Mouse (Mus musculus) left cerebral cortex, postnatal 14 days (tissue): ENCODE measurements at regions not wholly inside any gene's neighbourhood (a gene's known extent, or its start where the extent isn't known, plus 50 kb on each side); places are given as distances from the start of the nearest gene placed in this dataset.

Experiments used
- DNase-seq, 2 experiments: peaks; one replicate each; pipeline ENCODE4 v3.0.0; 2021 to 2022; ENCODE audit warnings: low spot score in 2 of 2, mixed read lengths in 1 of 2
- intact Hi-C: fragments of 180-260 bp; cut with DNase I; formaldehyde crosslinking; loops from one replicate; pipeline ENCODE4 v1.15.1; 2025

DNA sequence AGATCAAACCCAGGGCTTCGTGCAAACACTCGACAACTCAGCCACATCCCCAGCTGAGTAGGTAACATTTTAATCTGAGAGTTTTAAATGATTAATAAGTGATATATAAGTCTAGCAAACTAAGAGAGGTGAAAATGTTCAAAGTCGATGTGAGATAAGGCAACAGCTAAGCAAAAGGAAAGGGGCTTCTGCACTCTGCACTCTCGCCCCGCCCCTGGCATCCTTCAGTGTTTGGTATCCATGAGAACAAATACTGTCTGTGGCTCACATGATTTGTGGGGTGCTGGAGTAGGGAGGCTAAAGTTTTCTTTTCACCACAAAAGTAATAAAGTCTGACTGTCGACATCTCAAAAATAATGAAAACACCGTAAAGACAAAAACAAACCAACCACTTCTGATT, 284.2 kb upstream of the Klf3 start:
- intact Hi-C loops: loop anchor here (10.0 kb wide), 1 partner anchor 186 kb away; no protein-coding TSS in a partner anchor
- DNase-seq: no peak

DNA sequence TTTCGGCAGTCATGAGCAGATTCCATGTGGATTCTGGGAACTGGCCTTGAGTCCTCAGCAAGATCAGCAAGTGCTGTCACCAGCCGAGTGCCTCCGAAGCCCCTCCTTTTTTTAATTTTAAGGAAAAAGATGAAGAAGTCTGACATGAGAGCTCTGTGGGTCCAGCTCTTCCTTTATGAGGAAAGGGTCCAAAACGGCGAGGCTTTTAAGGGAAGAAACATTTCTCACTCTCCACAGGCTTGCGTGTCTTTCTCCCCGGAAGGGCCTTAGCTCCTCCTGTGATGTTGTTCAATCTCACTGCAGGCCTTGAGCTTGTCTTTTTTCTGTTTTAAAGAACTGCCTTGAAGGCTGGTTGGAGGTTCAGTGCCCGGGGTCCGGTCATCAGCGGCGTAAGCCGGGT, 283.5 kb upstream of the Klf3 start:
- intact Hi-C loops: loop anchor here (10.0 kb wide), 1 partner anchor 185 kb away; no protein-coding TSS in a partner anchor

DNA sequence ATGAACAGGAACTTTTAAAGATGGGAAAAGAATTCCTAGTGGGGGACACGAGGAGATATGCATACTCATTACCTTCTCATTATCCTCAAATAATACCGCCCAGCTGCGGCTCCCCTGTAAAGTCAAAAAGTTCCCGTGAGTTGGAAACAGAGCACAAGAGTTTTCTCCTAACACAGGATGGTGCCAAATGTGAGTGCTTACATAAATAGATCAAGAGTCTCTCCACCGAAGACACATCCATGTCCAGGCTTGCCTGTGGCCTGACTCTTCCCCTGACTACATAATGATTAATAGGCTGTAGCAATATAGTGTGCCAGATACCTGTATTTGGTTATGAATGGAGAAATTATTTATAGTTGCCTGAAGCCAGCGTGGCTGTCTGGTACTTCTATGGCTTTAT, 281.8 kb upstream of the Klf3 start:
- DNase-seq: no peak
- intact Hi-C loops: no loop called here

More for the DNA sequence above, 283.5 kb upstream of the Klf3 start:
- no peak for DNase-seq

DNA sequence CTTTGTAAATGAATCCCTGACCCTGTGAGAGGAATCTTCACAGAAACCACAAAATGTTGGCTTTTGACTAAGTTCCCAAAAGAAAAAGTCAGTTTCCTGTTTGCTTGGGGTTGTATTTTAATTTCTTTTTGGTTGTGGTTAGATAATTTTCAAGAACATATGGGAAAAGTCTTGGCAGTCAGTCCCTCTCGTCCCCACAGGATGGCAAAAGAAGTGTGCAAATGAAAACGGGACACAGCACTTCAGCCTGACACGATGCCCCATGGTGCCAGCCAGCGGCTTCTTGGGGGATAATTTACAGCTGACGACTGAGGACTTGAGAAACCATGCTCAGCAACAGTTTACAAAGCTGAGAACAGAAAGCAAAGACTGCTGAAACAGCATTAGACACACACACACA, 281.2 kb upstream of the Klf3 start:
- intact Hi-C loops: no loop called here
- no peak for DNase-seq

DNA sequence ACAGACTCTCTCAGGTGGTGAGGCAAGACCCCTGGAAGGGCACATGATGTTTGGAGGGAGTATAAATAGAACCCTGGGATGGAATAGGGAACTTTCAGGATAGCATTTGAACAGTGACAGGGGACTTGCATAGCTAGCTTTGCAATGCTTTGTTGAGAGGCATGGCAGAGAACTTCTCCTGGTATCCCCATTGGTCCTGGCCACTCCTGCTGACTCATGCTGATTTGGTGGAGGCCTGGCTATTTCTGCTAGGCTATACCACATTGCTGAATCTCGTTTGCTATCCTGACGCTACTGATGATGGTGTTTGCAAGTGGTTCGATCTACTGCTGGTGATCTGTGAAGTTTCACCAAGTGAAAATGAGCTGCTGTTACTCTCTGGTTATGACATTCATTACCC, 276.7 kb upstream of the Klf3 start:
- intact Hi-C loops: no loop called here
- DNase-seq: no peak

DNA sequence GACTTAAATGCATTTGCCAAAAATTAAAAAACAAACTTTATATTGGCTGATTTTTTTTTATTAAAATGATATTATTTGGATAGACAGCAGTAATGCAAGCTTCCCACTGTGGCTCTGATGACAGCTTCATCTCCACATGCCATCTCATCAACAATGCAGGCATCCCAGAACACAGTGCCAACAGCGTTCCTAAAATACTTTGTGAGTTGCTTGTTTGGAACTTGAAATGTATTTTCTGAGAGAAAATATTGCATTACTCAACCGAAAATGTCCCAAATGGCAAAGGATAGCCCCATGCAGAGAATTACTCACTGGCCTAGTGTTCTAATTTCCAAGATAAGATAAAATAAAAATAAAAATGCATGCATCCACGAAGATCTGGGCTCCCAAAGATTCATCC, 275.2 kb upstream of the Klf3 start:
- intact Hi-C loops: no loop called here
- DNase-seq: no peak

DNA sequence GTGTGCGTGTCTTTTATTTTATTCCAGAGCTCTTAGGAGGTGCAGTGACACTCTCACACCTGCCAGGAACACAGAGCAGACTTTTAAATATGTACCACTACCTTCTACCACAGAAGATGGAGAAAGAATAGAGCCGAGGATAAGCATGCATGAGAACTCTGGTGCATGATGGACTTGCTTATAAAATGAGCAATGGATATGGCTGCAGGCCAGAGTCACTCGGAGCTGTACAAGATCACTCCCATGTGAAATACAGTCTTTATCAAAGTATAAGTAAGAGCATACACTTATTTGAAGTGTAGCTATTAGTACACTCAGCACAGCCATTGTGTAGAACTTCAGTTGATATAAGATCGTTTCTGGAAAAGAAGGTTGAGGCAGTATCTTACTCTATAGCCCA, 268.8 kb upstream of the Klf3 start:
- intact Hi-C loops: no loop called here

DNA sequence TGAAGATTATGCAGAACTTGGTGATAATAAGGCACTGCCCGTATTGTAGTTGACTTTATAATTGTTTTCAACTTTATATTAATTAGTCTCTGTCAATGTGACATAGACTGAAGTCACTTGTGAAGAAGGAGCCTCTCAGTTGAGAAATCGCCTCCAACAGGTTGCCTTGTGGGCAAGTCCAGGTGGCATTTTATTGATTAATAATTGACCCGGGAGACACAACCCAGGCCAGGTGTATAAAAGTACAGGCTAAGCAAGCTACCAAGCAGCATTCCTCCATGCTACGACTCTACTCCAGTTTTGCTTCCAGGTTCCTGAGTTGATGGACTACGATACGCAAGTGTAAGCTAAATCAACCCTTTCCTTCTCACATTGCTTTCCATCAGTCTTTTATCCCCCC, 268.2 kb upstream of the Klf3 start:
- DNase-seq: no peak
- intact Hi-C loops: no loop called here

More for the DNA sequence above, 268.8 kb upstream of the Klf3 start:
- no peak for DNase-seq

DNA sequence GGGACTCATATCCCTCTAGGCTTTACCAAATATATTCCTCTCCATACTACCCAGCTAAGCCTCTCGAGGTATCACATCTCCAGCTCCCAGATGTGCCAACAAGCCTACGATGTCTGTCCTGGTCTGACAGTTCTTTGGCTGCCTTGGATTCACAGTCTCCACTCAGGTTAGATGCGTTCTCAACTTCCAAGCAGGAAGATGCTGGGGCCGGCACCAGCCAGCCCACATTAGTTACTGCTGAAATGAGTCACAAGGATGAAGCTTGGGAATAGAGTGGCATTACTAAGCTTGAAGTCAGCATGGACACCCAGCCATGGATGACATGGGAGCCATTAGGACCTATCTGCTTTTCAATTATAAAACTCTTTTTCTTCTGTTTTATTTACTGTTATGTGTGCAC, 267.6 kb upstream of the Klf3 start:
- intact Hi-C loops: no loop called here

DNA sequence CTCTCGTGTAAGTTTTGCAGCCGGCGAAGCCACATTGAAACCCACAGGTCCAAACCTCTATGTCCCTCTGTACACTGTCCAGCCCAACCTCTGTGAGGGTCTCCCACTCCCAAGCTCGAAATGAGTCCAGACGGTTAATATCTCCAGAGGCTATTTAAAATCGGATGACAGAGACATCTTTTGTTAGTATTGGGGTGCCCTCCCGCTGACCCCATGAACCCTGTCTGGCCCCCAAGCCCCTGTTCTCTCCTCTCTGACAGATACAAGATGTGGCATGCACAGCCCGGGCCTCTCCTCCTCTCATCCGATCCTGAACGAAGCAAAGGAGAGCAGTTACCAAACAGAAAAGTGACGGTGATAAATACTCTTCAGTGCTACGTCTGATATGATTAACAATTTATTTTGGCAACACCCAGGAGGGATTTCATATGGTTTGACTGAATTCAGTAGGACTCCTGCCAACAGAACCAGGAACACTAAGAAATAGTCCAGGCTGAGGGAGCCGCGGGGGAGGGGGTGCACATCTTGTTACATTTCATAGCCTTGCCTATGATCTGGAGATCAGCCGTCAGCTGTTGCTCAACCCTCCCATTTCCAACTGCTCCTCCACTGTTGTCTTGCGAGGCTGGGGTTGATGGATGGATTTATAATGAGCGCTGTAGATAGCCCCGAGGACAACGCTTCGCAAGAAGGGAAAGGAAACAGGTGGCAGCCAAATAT, 266.6 kb upstream of the Klf3 start:
- intact Hi-C loops: no loop called here
- peak; percentile 31 to 46 for DNase-seq

More for the DNA sequence above, 267.6 kb upstream of the Klf3 start:
- DNase-seq: no peak

DNA sequence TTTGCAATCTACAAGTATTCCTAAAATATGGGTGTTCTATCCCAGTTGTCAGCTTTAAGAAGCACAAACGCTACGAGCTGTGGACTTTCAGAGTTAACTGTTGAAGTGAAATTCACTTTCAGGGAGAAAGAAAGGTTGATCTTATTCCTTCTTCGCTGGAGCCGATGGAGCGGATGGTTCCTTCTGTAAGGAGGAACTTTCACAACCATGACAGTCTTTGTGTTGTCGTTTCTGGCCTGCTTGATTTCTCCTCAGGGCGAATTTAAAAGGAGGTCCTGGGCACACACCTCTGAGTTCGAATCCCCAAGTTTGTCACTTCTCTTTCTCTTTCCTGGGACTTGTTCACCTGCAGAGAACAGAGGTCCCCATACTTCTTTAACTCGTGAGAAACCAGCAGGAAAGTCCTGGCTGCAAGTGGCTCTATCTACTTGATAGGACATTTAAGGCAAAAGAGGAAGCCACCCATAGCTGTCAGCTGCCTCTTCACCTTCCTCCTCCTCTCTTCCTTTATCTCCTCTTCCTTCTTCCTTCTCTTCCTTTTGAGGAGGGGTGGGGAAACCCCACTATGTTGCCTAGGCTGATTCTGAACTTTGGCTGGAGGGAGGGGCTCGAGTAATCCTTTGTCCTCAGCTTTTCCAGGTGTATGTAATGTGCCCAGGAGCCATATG, 265.9 kb upstream of the Klf3 start:
- intact Hi-C loops: no loop called here
- no peak for DNase-seq

DNA sequence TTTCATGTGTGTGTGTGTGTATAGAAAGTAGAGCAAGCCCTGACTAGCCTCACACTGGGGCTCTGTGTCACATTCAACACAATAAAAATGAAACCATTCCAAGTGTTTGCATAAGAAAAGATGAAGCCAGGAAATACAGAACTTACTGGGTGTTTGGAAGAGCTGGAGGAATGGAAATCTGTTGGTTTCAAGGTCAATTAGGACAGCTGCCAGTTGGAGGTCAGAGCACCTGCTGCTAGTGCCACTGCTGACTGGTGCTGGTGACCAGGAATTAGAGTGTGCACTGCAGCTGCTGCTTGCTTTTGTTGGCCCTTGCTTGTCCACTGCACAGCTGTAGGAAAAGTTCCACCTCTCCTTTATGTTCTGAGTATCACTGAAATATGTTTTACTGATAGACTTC, 261.4 kb upstream of the Klf3 start:
- intact Hi-C loops: no loop called here
- no peak for DNase-seq

DNA sequence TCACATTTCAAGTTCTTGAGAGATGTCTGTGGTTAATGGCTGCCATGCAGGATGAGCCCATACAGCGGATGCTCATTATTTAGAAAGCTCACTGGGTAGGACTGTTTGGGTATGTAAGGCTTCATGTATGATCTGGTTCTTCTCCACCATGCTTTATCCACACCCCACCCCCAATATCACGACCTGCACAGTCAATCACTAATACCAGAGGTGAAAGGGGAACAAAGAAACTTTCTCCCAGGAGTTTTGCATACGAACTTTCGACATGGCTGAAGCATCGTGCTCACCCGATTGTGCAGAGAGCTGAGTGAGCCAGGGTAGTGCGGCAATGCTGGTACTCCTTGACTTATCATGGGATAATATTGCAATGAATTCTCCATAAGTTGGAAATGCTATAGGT, 247.3 kb upstream of the Klf3 start:
- intact Hi-C loops: no loop called here
- no peak for DNase-seq

DNA sequence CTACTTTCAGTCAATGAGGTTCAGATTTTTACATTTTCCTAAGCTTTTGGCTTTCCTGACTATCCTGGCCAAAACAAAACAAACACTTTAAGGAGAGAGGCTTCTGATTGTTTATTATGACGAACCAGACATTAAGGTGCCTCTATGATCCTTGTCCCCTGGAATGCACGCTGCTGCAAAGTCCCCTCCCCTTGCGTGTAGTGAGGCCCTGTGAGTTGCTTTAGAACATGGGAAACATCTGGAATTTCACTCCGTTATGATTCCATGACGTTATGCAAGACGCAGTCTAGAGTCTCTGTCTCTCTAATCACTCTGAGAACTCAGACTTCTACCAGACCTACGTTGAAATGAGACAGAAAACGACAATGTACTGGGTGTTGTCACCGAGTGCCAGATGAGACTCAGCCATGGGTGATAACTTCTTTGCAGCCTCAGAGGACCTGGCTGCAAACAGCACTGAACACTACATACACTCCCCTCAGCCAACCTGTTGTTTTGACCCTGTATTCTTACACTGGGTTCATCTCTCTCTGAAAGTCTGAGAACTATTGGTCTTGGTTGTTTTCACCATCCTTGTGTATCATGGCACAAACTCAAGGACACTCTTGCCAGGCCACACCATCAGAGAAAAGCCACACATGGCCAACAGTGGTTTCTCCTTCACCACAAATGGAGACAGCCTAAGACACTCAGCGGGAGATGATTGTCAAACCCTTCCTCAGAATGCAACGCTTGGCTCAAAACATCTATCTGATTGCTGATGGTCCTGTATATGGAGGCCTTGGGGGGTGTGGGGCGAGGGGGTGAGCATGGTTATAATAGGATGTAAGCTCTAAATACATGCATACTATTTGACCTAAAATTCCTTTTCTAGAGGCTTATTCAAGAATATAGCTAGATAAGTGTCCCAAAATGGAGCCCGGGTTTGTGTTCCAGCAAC, 236.5 kb upstream of the Klf3 start:
- intact Hi-C loops: no loop called here
- no peak for DNase-seq

DNA sequence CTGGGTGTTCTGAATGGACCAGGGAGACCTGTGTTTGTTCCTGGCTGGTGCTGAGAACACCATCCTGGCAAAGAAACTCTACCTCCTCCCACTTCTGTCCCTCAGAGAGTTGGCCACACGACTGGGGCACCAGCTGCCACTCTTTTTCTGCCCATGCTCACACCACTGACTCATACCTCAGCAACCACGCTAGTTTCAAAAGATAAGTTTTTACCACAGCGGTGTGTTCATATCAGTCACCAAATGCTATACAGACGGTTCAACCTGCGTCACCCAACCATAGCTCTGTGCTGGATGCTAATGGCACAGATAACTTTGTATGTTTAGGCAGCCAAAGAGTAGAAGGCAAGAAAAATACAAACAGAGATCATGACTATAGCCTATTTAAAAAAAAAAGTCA, 235.4 kb upstream of the Klf3 start:
- DNase-seq: peak in 1 of 2 experiments; percentile 12
- intact Hi-C loops: no loop called here

DNA sequence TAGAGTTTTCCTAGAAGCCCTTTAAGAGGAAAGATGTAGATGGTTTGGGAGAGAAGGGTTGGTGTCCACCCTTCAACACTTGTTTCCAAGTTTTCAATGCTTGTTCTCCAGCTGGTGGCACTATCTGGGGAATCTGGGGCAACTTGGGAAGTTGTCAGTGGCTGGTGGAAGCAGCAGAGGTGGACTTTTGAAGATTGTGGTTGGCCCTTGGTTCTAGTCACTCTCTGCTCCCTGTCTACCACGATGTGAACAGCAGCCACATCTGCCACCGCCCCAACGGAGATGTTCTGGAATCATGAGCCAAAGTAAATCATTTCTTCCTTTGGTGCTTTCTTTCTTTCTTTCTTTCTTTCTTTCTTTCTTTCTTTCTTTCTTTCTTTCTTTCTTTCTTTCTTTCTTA, 234.9 kb upstream of the Klf3 start:
- DNase-seq: no peak
- intact Hi-C loops: no loop called here

DNA sequence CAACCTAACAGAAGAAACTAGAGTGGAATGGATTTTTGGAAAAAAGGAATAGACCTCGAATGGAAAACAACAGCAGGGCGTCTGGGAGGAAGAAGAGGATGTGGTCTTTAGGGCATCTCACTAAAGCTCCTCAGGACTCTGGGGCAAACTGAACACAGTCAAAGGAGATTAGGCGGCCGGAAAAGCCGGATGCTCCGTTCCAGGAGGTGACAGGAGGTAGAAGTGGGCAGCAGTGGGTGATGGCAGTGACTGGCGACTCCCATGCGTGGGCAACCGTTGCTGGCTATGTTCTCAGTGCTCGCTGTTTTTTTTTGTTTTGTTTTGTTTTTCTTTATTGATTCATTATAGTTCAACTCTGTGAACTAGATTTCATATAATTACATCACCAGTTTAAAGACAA, 228.8 kb upstream of the Klf3 start:
- DNase-seq: no peak
- intact Hi-C loops: no loop called here

DNA sequence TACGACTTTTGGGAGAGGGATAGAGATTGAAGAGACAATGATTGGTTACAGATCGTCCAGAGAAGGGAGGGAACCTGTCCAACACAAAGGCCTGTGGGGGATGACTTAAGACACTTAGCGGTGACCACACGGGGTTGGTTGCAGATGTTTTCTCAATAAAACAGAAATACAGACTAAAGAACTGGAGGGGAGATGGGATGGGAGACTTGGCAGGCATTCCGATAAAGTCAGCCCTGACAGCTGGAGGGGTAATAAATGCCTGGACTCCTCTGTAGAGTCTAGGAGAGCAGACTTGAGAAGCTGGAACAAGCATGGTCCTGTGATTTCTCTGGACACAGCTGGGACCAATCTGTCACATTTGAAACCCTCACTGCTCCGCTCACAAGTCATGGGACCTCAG, 227.3 kb upstream of the Klf3 start:
- DNase-seq: no peak
- intact Hi-C loops: no loop called here

DNA sequence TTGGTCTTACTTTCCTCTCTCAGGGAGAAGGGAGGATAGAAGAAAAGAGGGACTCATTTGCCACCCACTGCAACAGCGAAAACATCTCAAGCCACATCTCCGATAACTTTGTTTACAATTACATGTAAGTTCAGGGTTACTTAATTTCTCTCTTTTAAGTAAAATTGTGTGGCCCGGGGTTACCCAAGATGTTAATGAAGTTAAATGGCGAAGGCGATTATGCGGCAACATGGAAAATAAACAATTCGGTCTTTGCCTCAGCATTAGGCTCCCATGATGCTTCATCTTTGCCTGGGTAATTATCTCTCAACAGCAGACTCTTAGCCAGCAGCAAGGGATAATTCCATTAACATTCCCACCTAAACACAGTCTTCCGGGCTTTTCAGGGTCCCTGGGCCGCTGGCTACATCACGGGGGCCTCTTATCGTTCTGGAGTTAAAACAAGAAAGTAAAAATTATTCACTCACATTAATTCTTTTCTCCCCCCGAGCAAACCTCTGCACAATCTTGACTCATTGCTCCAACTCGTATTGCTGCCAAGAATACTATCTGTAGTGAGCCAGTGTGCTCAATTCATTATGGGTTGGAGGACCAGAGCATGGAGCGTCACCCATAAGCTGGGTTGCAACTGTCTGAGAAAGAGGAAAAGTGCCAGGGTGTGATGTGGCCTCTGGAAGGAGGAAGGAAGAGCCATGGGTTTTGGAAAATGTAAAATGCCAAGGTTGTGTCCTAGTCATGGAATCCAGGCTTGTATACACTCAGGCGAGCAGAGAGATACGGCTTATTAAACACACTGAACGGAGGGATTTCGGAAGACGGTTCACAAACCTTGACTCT, 226.5 kb upstream of the Klf3 start:
- intact Hi-C loops: no loop called here
- no peak for DNase-seq
